In the genomic region with DNA sequence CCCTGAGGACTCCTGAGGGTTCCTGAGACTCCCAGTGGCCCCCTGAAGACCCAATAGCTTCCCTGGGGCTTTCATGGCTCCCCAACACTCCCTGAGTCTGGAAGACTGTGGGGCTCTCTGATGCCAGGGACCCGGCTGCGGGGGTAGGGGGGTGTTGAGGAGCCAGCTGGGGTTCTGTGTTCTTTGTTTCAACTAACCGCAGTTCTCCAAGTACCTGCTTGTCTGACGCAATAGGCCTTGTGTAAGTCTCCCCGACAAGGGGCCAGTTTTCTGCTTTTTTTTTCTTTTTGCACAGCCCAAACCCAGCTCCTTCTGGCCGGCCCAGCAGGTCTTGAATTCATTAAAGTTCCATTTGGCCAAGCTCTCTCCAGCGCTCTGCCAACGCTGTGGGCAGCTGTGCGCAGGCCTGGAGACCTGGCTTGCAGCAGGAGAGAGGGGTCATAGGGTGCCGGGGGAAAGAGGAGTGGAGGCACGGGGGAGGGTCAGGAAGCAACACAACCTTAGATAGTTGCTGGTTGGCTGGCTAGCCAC, we compare ENCODE assay signal across 7 mouse cellular contexts.
DNase-seq lines count a peak whose midpoint lies in the region; ATAC-seq and TF ChIP-seq lines count a peak whose summit lies in the region.

No protein-coding gene starts in this region.

- ATAC-seq in limb, embryonic 15.5 days (ENCODE audit: insufficient number of reproducible peaks, low FRiP score, low TSS enrichment, low read depth) = peak; percentile 74
- peak; percentile 63; the same call in 1 of the 2 replicates for ATAC-seq in midbrain, postnatal 0 days (ENCODE audit: low FRiP score)

- WGBS in limb, embryonic 15.5 days = 7% methylated on average over 11 of the region's 11 CpGs
- WGBS in midbrain, postnatal 0 days = 10% methylated on average over 11 of the region's 11 CpGs

- H3K27ac ChIP-seq in ES-Bruce4 (ENCODE audit: insufficient read depth, low read length) = no peak overlapping the region
- peak overlapping the region; percentile 88 for H3K27ac ChIP-seq in limb, embryonic 15.5 days
- H3K27ac ChIP-seq in midbrain, postnatal 0 days (ENCODE audit: low read depth, low read length) = no peak overlapping the region

- no peak for TF ChIP-seq POLR2A in ES-Bruce4 (IDR thresholded peaks at IDR 0.05; ENCODE audit: insufficient read depth, low read length)

- H3K4me3 ChIP-seq in ES-Bruce4 (ENCODE audit: low read depth, low read length) = no peak overlapping the region
- 0 out of 2 replicates have a peak overlapping the region, but pooled peaks have one; percentile 0 for H3K4me3 ChIP-seq in limb, embryonic 15.5 days
- peak overlapping the region; percentile 6; the same call in 1 of the 2 replicates for H3K4me3 ChIP-seq in midbrain, postnatal 0 days (ENCODE audit: low read depth, low read length)

- no peak for TF ChIP-seq CTCF in ES-Bruce4 (IDR thresholded peaks at IDR 0.05; ENCODE audit: low read depth, low read length)
- TF ChIP-seq CTCF in midbrain, postnatal 0 days (IDR thresholded peaks at IDR 0.05) = no peak

- H3K9ac ChIP-seq in ES-Bruce4 (ENCODE audit: low read depth, poor library complexity, severe bottlenecking) = peak overlapping the region; percentile 18; the same call in 1 of the 2 replicates
- H3K9ac ChIP-seq in limb, embryonic 15.5 days = no peak overlapping the region
- H3K9ac ChIP-seq in midbrain, postnatal 0 days (replicated peaks; ENCODE audit: low read length, poor library complexity, severe bottlenecking) = no peak overlapping the region

- DNase-seq in embryo, embryonic 10 days (ENCODE audit: low spot score) = peak; percentile 80
- DNase-seq in gastrocnemius, postnatal 25 days = peak; percentile 79
- DNase-seq in hindlimb bud, embryonic 11.5 days (ENCODE audit: extremely low spot score, low read depth, low spot score) = peak; percentile 56
- DNase-seq in midbrain, postnatal 0 days (ENCODE audit: low spot score) = peak; percentile 68
- DNase-seq in urinary bladder, postnatal 25 days (ENCODE audit: low spot score) = no peak

- H3K4me1 ChIP-seq in ES-Bruce4 (ENCODE audit: control insufficient read depth, insufficient read depth, low read length) = no peaks in the 10 kb centered on the region
- H3K4me1 ChIP-seq in limb, embryonic 15.5 days = peaks cover 27% of the 10 kb centered on the region
- H3K4me1 ChIP-seq in midbrain, postnatal 0 days (ENCODE audit: insufficient read depth, low read length) = peaks cover 12% of the 10 kb centered on the region; the same call in 1 of the 2 replicates

- no peaks in the 10 kb centered on the region for H3K9me3 ChIP-seq in ES-Bruce4 (replicated peaks; ENCODE audit: control insufficient read depth, insufficient read depth, low read length, poor library complexity, severe bottlenecking)
- H3K9me3 ChIP-seq in limb, embryonic 15.5 days = no peaks in the 10 kb centered on the region
- no peaks in the 10 kb centered on the region for H3K9me3 ChIP-seq in midbrain, postnatal 0 days (ENCODE audit: low read length)

- H3K4me2 ChIP-seq in limb, embryonic 15.5 days = peak overlapping the region; percentile 25
- H3K4me2 ChIP-seq in midbrain, postnatal 0 days (ENCODE audit: low read depth, low read length, poor library complexity, severe bottlenecking) = peak overlapping the region; percentile 36; the same call in 1 of the 2 replicates

- no peaks in the 10 kb centered on the region; the same call in 1 of the 2 replicates for H3K27me3 ChIP-seq in ES-Bruce4 (ENCODE audit: control insufficient read depth, insufficient read depth, low read length, poor library complexity, severe bottlenecking)
- no peaks in the 10 kb centered on the region for H3K27me3 ChIP-seq in limb, embryonic 15.5 days
- H3K27me3 ChIP-seq in midbrain, postnatal 0 days (ENCODE audit: insufficient read depth, low read length) = no peaks in the 10 kb centered on the region; the same call in 1 of the 2 replicates

- H3K36me3 ChIP-seq in ES-Bruce4 (ENCODE audit: control insufficient read depth, insufficient read depth, low read length, poor library complexity, severe bottlenecking) = no peaks in the 10 kb centered on the region
- H3K36me3 ChIP-seq in limb, embryonic 15.5 days = no peaks in the 10 kb centered on the region
- no peaks in the 10 kb centered on the region for H3K36me3 ChIP-seq in midbrain, postnatal 0 days (ENCODE audit: insufficient read depth, low read length)

- no peak for TF ChIP-seq EP300 in ES-Bruce4 (IDR thresholded peaks at IDR 0.05; ENCODE audit: insufficient read depth, low read depth, low read length)
